Mouse (Mus musculus) lung, embryonic 14.5 days (tissue): Measurements from ENCODE around the gene Zfp804a. TPM values are rescaled to one million over a fixed set of nuclear protein-coding genes. Genes with fewer than 3 reads are reported as not detected.

Experiments used
- ATAC-seq: fragments of 200-750 bp; cut with Nextera tagmentation; 2 replicates; pipeline ENCODE4 v1.8.0; 2017; ENCODE audit warnings: mild to moderate bottlenecking, moderate TSS enrichment, moderate library complexity; ENCODE audit not compliant: insufficient read depth
- DNase-seq: peaks from one replicate; pipeline ENCODE4 v3.0.0-alpha.2; 2015
- H3K27ac ChIP-seq: fragments of 300-500 bp; sonication (generic); 2 replicates; pipeline ENCODE4 v1.5.1; 2014; ENCODE audit warnings: low read depth, mild to moderate bottlenecking, moderate library complexity
- H3K27me3 ChIP-seq: fragments of 300-500 bp; sonication (generic); 2 replicates; pipeline ENCODE4 v1.6.1; 2014; ENCODE audit warnings: low read length, control low read depth; ENCODE audit not compliant: insufficient read depth
- H3K36me3 ChIP-seq: fragments of 300-500 bp; sonication (generic); 2 replicates; pipeline ENCODE4 v1.6.1; 2014; ENCODE audit warnings: control low read depth; ENCODE audit not compliant: insufficient read depth
- H3K4me1 ChIP-seq: fragments of 300-500 bp; sonication (generic); 2 replicates; pipeline ENCODE4 v1.6.1; 2014; ENCODE audit warnings: antibody characterized with exemption, control low read depth; ENCODE audit not compliant: insufficient read depth
- H3K4me2 ChIP-seq: fragments of 300-500 bp; sonication (generic); 2 replicates; pipeline ENCODE4 v1.6.1; 2014; ENCODE audit warnings: mild to moderate bottlenecking
- H3K4me3 ChIP-seq: fragments of 300-500 bp; sonication (generic); 2 replicates; pipeline ENCODE4 v1.5.1; 2014; ENCODE audit warnings: low read depth, low read length
- H3K9ac ChIP-seq: fragments of 300-500 bp; sonication (generic); 2 replicates; pipeline ENCODE4 v1.6.1; 2014
- H3K9me3 ChIP-seq: fragments of 300-500 bp; sonication (generic); 2 replicates; pipeline ENCODE4 v1.6.1; 2016; ENCODE audit warnings: low read depth, low read length, control low read depth
- CTCF ChIP-seq: IDR thresholded peaks from 2 replicates; pipeline ENCODE4 v1.5.1; 2016; ENCODE audit warnings: antibody characterized with exemption, low read depth
- WGBS: fragments of 180-500 bp; shearing (Covaris S2); extraction: QIAGEN DNeasy Blood & Tissue Kit; methylation state at CpG from one replicate; pipeline ENCODE4 v1.1.7; 2014; 5-methylcytosine and 5-hydroxymethylcytosine counted together
- polyA plus RNA-seq: library from polyadenylated mRNA; unstranded; fragments of >200 nt; fragmentation: Nextera tagmentation; extraction: Ambion mirVana; gene quantifications from 2 replicates; pipeline ENCODE4 v1.2.1, GENCODE M21; 2014

The Zfp804a gene
- 0.07 and 0.15 TPM in 2 replicates for polyA plus RNA-seq

DNA sequence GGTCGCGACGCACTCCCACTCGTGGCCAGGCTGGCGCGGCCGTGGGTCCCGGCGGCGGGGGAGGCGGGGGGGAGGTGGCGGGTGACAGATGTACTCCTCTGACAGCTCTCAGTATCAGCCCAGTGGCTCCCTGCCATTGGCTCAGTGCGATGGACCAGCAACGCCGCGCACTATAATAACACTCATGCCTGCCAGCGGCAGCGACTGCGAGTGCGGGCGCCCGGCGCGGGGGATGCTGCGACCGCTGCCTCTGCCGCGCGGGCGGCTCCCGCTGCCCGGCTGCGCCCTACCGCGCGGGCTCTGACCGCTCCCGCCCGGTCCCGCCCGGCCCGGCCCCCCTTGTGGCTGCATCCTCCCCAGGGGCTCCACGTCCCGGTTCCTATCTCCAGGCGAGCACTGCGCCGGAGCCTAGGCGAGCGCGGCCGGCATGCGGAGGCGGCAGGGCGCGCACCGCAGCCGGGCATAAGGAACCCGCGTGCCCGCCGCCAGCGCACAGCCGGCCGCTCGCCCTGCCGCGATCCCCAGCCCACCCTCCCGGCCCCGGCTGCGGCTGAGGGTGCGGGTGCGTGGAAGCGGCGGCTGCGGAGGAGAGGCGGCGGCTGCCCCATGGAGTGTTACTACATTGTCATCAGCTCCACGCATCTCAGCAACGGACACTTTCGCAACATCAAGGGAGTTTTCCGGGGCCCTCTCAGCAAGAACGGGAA, at the start of gene Zfp804a:
TSS of gene Zfp804a (plus strand) at position 38 of the 707 bp plus-strand sequence.
- H3K36me3 ChIP-seq = no peaks in the 10 kb centered on the region
- H3K9me3 ChIP-seq = no peaks in the 10 kb centered on the region
- no peaks in the 10 kb centered on the region for H3K4me1 ChIP-seq
- DNase-seq (peak; percentile 63), ATAC-seq (peak; percentile 93)
- no peak within 1 kb of the TSS for H3K27ac ChIP-seq
- peaks cover 30% of the 10 kb centered on the region for H3K27me3 ChIP-seq
- TF ChIP-seq CTCF = no peak
- H3K9ac ChIP-seq = peak within 1 kb of the TSS; percentile 47
- H3K4me3 ChIP-seq = peak within 1 kb of the TSS; percentile 57
- WGBS = under 1% methylated on average over 64 of the region's 82 CpGs
- H3K4me2 ChIP-seq = peak within 1 kb of the TSS; percentile 97

DNA sequence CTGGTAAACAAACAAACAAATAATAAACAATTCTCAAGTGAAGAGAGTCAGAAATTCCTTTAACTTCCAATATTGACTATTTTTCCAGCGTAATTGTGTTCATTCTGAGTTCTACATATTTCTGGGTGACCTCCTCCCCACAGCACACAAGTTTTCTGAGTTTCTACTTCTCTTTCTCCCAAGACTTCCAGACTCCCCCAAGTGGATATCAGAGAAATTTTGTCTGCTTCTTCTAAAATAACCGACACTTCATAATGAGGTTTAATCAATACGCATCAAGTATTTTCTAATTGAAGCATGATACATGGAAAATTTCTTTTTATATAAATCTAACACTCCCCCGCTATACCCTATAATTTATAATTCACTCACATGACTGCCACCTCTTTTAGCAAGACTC, 1.4 kb upstream of the Zfp804a start:
- no peak overlapping the region for H3K4me2 ChIP-seq
- WGBS = 68% methylated on average over 4 of the region's 4 CpGs
- ATAC-seq = no peak
- no peak overlapping the region for H3K9ac ChIP-seq
- no peak overlapping the region for H3K4me3 ChIP-seq
- DNase-seq = no peak
- no peaks in the 10 kb centered on the region for H3K4me1 ChIP-seq
- no peaks in the 10 kb centered on the region for H3K9me3 ChIP-seq
- no peak for TF ChIP-seq CTCF
- no peaks in the 10 kb centered on the region for H3K36me3 ChIP-seq
- H3K27me3 ChIP-seq = peaks cover 30% of the 10 kb centered on the region
- no peak overlapping the region for H3K27ac ChIP-seq

DNA sequence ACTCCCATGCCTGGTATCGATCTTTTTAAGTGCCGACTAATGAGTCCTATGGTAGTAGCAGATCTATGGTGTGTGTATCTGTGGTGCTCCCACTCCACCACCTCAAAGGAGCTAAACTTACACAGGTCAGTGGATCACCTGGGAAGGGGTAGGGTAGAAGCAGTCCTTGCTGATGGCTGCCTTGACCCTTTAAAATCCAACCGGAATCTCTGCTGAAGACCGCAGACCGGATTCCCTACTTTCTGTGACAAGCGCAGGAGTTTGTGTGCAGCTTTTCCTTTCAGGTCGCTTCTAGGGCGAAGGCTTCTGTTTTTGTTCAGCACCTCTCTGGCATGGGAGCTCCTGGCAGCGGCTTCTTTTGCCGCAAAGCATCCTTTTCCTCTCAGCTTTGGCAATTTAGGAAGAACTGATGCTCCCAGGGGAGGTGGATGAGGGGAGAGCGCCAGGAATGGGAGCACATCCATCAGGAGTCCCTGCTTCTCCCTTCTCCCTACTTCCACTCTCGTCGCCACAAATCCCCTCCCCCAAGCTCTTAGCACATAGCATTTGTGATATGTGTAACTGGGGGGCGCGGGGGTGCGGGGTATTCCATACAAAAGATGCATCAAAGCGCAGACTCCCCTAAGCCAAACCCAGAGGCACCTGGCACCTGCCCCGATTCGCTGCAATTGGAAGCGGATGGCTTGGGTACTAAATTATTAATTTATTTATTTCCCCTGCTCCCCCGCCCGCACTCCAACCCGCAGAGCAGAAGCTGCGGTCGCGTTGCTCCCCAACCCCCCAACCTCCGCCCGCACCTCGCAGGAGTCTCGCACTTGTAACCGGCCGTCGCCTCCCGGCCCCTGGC, 461 bp upstream of the Zfp804a start:
- 4% methylated on average over 34 of the region's 34 CpGs for WGBS
- TF ChIP-seq CTCF = 0 out of 2 replicates have a peak, but pooled peaks have one; percentile 6
- Histone ChIP-seq H3K27me3 (peaks cover 30% of the 10 kb centered on the region), H3K4me2 (peak overlapping the region; percentile 97), H3K9me3 (no peaks in the 10 kb centered on the region), H3K4me1 (no peaks in the 10 kb centered on the region), H3K4me3 (peak overlapping the region; percentile 57), H3K36me3 (no peaks in the 10 kb centered on the region), H3K9ac (no peak overlapping the region), H3K27ac (no peak overlapping the region)
- peak; percentile 14; the same call in 1 of the 2 replicates for ATAC-seq
- peak; percentile 13 for DNase-seq

DNA sequence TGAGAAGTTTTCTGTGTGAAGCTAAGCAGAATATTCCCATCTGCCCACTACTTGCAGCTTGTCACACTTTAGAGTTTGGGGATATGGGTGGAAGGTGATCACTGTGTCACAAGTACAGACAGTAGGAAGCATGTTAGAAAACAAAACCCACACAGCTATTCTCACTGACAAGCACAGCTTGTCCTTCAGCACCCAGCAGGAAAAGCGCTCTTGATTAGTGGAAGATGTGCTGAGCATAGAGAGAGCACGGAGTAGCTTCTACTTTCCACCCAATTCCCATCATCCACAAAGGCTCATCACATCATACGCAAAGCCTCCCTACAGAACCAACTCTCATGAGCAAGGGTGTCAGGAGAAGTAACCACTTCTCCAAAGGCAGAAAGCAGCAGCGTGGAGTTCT, 1.4 kb downstream of the Zfp804a start:
- WGBS = 62% methylated on average over 4 of the region's 4 CpGs
- H3K27ac ChIP-seq = no peak overlapping the region
- H3K9me3 ChIP-seq = no peaks in the 10 kb centered on the region
- H3K36me3 ChIP-seq = no peaks in the 10 kb centered on the region
- no peak for ATAC-seq
- H3K9ac ChIP-seq = no peak overlapping the region
- TF ChIP-seq CTCF = no peak
- peak; percentile 1 for DNase-seq
- H3K27me3 ChIP-seq = peaks cover 30% of the 10 kb centered on the region
- H3K4me3 ChIP-seq = no peak overlapping the region; the same call in 1 of the 2 replicates
- peak overlapping the region; percentile 97; the same call in 1 of the 2 replicates for H3K4me2 ChIP-seq
- H3K4me1 ChIP-seq = no peaks in the 10 kb centered on the region

DNA sequence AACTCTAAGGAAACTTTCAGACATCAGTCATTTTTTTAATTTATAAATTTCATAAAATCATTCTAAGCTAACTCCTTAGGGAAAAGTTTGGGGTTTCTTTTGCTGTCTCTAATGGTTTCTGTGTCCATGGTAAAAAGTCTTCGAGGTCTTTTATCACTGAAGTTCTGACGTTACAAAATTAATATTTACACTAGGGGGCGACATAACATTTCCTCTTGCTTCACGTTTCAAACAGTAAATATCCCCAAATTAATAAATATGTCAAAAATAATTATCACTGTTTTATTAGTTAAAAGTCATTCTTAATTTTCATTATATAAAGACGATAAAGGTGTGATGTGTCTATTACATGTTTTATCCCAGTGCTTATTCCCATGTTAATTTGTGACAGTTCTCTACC, 11.6 kb downstream of the Zfp804a start:
- Histone ChIP-seq H3K27me3 (no peaks in the 10 kb centered on the region), H3K9ac (no peak overlapping the region), H3K27ac (no peak overlapping the region), H3K36me3 (no peaks in the 10 kb centered on the region), H3K4me1 (no peaks in the 10 kb centered on the region), H3K4me2 (no peak overlapping the region), H3K9me3 (no peaks in the 10 kb centered on the region), H3K4me3 (no peak overlapping the region)
- 24% methylated on average over 5 of the region's 5 CpGs for WGBS
- DNase-seq = peak; percentile 72
- TF ChIP-seq CTCF = peak; percentile 40; the same call in 1 of the 2 replicates
- no peak for ATAC-seq

DNA sequence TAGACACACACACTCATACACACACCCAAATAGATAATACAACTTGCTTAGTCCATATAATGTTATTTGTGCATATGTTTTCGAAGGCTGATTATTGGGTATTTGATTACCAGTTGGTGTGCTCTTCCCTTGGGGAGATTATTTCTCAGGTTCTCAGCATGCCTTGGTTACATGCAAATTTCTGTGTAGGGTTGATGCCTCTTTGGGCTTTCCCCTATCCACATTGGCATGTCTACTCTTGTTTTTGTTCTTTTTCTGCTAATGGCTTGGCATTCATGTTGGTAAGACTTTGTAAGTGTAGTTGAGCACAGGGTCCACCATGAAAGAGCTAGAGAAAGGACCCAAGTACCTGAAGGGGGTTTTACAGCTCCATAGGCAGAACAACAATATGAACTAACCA, 14.9 kb downstream of the Zfp804a start:
- H3K36me3 ChIP-seq = no peaks in the 10 kb centered on the region
- DNase-seq (no peak), ATAC-seq (no peak)
- no peaks in the 10 kb centered on the region for H3K4me1 ChIP-seq
- no peak overlapping the region for H3K4me2 ChIP-seq
- no peak for TF ChIP-seq CTCF
- H3K4me3 ChIP-seq = no peak overlapping the region
- no peak overlapping the region for H3K27ac ChIP-seq
- H3K9me3 ChIP-seq = no peaks in the 10 kb centered on the region
- H3K9ac ChIP-seq = no peak overlapping the region
- no peaks in the 10 kb centered on the region for H3K27me3 ChIP-seq
- WGBS = 85% methylated on average over 1 of the region's 1 CpGs

DNA sequence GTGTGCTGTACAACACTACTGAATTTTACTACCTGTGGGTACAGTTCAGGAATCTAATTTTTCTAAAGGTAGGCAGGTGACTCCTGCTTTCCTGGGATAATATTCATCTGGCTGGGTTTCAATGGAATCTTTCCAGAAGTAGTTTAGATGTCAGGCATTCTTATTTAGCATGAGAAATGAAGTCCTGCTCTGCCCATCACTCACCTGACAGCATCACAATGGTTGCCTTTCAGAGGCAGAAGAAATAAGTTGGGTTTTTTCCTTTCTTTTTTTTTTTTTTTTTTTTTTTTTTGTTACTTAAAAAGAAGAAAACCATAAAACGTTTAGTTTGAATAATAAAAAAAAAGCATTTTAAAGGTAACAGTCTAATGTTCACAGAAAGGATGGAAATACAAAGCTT, 16.1 kb downstream of the Zfp804a start:
- no peak for DNase-seq
- Histone ChIP-seq H3K9me3 (no peaks in the 10 kb centered on the region), H3K9ac (no peak overlapping the region), H3K4me2 (no peak overlapping the region), H3K27ac (no peak overlapping the region), H3K4me3 (no peak overlapping the region), H3K36me3 (no peaks in the 10 kb centered on the region), H3K4me1 (no peaks in the 10 kb centered on the region), H3K27me3 (no peaks in the 10 kb centered on the region)
- WGBS = 57% methylated on average over 1 of the region's 1 CpGs
- ATAC-seq = no peak
- TF ChIP-seq CTCF = no peak
